Mouse (Mus musculus): Measurements from ENCODE around the gene Bdh1. TPM values are rescaled to one million over a fixed set of nuclear protein-coding genes. Genes with fewer than 3 reads are reported as not detected.

Bdh1 gene
- polyA plus RNA-seq, 1 experiment from 2014 or later = 98.2 TPM

DNA sequence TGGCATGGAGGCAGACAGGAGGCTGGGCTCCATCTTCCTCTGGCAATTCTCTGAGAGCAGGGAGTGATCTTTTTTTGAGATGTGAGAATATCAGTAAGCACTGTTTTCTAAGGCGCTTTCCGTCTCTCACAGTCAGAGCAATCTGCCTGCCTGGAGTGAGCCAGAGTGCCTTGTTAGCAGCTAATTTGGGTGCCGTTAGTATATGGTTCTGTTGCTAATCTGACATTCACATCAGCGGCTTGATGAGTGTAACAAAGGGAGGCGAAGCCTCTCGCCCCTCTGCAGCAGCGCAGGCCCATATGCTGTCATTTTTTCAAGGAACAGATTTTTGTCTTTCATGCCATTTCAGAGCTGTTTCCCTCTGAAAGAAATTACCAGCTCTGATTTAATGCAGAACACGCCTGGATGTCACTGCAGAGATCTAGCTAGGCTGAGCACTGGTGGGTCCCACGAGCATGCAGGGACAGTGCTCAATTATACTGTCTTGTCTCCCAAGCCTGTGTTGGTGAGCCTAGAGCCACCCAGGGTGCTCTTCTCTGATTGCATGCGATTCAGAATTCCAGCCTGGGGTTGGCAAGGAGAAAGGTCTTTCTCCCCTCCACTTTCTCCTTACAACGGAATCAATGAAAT lies 77.7 kb downstream of the Bdh1 start:
- Histone ChIP-seq H3K9me3 (replicated peaks; ENCODE audit: control insufficient read depth, low read length) (no peaks in the 10 kb centered on the region), H3K4me2 (ENCODE audit: low read depth, low read length) (no peak overlapping the region), H3K4me1 (ENCODE audit: control insufficient read depth, insufficient read depth, low read length) (peaks cover 4% of the 10 kb centered on the region; the same call in 1 of the 2 replicates), H3K36me3 (ENCODE audit: control insufficient read depth, insufficient read depth, low read length) (no peaks in the 10 kb centered on the region), H3K4me3 (replicated peaks; ENCODE audit: low read length) (no peak overlapping the region), H3K9ac (ENCODE audit: low read length) (no peak overlapping the region), H3K27ac (ENCODE audit: low read length) (no peak overlapping the region), H3K27me3 (ENCODE audit: control insufficient read depth, insufficient read depth, low read length) (no peaks in the 10 kb centered on the region)
- no peak for ATAC-seq (ENCODE audit: insufficient read depth, low FRiP score)
- WGBS = 73% methylated on average over 11 of the region's 11 CpGs

DNA sequence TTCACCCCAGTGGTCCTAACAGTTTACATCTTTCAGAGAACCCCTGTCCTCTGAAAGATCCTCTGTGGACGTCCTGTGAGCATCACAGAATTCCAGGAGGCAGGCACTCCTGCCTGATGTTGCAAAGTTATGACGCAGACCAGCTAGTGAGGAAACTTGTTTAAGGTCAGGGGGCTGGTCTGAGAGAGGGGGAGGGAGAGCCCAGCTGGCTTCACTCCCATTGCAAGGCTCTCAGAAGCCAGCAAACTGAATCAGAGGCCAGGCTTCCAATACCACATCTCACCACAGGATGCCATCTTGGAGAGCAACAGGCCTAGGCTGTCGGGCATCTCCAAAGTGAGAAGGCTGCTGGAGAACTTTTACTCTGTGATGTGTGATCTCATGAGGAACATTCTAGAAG lies 78.5 kb downstream of the Bdh1 start:
- no peak overlapping the region for H3K4me3 ChIP-seq (replicated peaks; ENCODE audit: low read length)
- no peaks in the 10 kb centered on the region for H3K36me3 ChIP-seq (ENCODE audit: control insufficient read depth, insufficient read depth, low read length)
- no peaks in the 10 kb centered on the region for H3K27me3 ChIP-seq (ENCODE audit: control insufficient read depth, insufficient read depth, low read length)
- no peak overlapping the region for H3K9ac ChIP-seq (ENCODE audit: low read length)
- no peak overlapping the region for H3K27ac ChIP-seq (ENCODE audit: low read length)
- H3K4me2 ChIP-seq (ENCODE audit: low read depth, low read length) = no peak overlapping the region
- ATAC-seq (ENCODE audit: insufficient read depth, low FRiP score) = no peak
- H3K4me1 ChIP-seq (ENCODE audit: control insufficient read depth, insufficient read depth, low read length) = peaks cover 4% of the 10 kb centered on the region; the same call in 1 of the 2 replicates
- WGBS = 56% methylated on average over 3 of the region's 3 CpGs
- H3K9me3 ChIP-seq (replicated peaks; ENCODE audit: control insufficient read depth, low read length) = no peaks in the 10 kb centered on the region

DNA sequence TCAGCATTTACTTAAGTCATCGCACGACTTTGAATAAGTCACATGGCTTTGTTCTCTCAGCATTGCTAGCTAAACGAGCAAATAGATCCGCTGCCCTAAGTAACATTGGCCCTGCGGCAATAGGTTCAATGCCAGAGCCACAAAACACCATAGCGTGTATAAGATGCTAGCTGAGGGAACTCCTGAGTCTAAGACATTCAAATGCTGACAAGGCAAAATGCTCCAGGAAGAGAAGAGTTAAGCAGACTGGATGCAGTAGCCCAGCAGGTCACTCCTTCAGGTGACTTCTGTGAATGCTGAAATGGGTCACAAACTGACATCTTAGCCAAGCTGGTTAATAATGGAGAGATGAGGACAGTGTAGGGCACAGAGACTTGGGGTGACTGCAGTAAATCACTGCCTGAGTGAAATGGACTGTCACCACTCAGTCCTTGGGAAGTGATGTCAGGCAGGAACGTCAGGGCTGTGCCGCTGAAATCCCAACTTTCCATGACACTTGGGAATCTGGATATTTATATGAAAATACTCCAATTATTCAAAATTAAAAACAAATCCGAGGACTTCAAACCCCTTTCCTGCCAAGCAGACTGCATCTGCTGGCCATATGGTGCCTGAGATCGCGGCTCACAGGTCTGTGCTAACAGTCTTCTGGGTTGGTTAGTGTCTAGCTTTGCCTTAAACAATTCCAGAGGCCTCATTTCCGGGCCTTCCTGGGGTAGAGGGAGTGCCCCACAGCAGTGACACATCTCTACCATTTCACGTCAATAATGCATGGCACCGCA lies 79.1 kb downstream of the Bdh1 start:
- Histone ChIP-seq H3K27ac (ENCODE audit: low read length) (no peak overlapping the region), H3K27me3 (ENCODE audit: control insufficient read depth, insufficient read depth, low read length) (no peaks in the 10 kb centered on the region), H3K4me2 (ENCODE audit: low read depth, low read length) (no peak overlapping the region), H3K4me1 (ENCODE audit: control insufficient read depth, insufficient read depth, low read length) (peaks cover 4% of the 10 kb centered on the region; the same call in 1 of the 2 replicates), H3K9me3 (replicated peaks; ENCODE audit: control insufficient read depth, low read length) (no peaks in the 10 kb centered on the region), H3K9ac (ENCODE audit: low read length) (no peak overlapping the region), H3K4me3 (replicated peaks; ENCODE audit: low read length) (no peak overlapping the region), H3K36me3 (ENCODE audit: control insufficient read depth, insufficient read depth, low read length) (no peaks in the 10 kb centered on the region)
- WGBS = 62% methylated on average over 14 of the region's 14 CpGs
- no peak for ATAC-seq (ENCODE audit: insufficient read depth, low FRiP score)

- Histone ChIP-seq H3K27me3 (ENCODE audit: control insufficient read depth, insufficient read depth, low read length) (no peaks in the 10 kb centered on the region), H3K27ac (ENCODE audit: low read length) (no peak overlapping the region), H3K9ac (ENCODE audit: low read length) (no peak overlapping the region), H3K4me2 (ENCODE audit: low read depth, low read length) (no peak overlapping the region), H3K4me1 (ENCODE audit: control insufficient read depth, insufficient read depth, low read length) (peaks cover 4% of the 10 kb centered on the region; the same call in 1 of the 2 replicates), H3K9me3 (replicated peaks; ENCODE audit: control insufficient read depth, low read length) (no peaks in the 10 kb centered on the region), H3K36me3 (ENCODE audit: control insufficient read depth, insufficient read depth, low read length) (no peaks in the 10 kb centered on the region), H3K4me3 (replicated peaks; ENCODE audit: low read length) (no peak overlapping the region)
- WGBS = 67% methylated on average over 14 of the region's 14 CpGs
- ATAC-seq (ENCODE audit: insufficient read depth, low FRiP score) = no peak
Measured at GRCm38 (mm10) chr16:31501751-31502365, 79.8 kb downstream of the Bdh1 start.

- Histone ChIP-seq H3K9me3 (replicated peaks; ENCODE audit: control insufficient read depth, low read length) (no peaks in the 10 kb centered on the region), H3K27ac (ENCODE audit: low read length) (peak overlapping the region; percentile 97), H3K4me1 (ENCODE audit: control insufficient read depth, insufficient read depth, low read length) (peaks cover 23% of the 10 kb centered on the region), H3K27me3 (ENCODE audit: control insufficient read depth, insufficient read depth, low read length) (no peaks in the 10 kb centered on the region), H3K36me3 (ENCODE audit: control insufficient read depth, insufficient read depth, low read length) (no peaks in the 10 kb centered on the region), H3K9ac (ENCODE audit: low read length) (peak overlapping the region; percentile 28; the same call in 1 of the 2 replicates), H3K4me2 (ENCODE audit: low read depth, low read length) (peak overlapping the region; percentile 42), H3K4me3 (replicated peaks; ENCODE audit: low read length) (no peak overlapping the region)
- WGBS = 41% methylated on average over 10 of the region's 10 CpGs
- ATAC-seq (ENCODE audit: insufficient read depth, low FRiP score) = peak; percentile 88
Measured at GRCm38 (mm10) chr16:31506665-31507456, 84.8 kb downstream of the Bdh1 start.

GRCm38 (mm10) chr16:31507457-31507755 lies 85.3 kb downstream of the Bdh1 start:
- H3K27ac ChIP-seq (ENCODE audit: low read length) = peak overlapping the region; percentile 97
- H3K36me3 ChIP-seq (ENCODE audit: control insufficient read depth, insufficient read depth, low read length) = no peaks in the 10 kb centered on the region
- ATAC-seq (ENCODE audit: insufficient read depth, low FRiP score) = peak; percentile 64
- H3K4me2 ChIP-seq (ENCODE audit: low read depth, low read length) = peak overlapping the region; percentile 42
- no peak overlapping the region for H3K9ac ChIP-seq (ENCODE audit: low read length)
- WGBS = 43% methylated on average over 6 of the region's 6 CpGs
- H3K4me3 ChIP-seq (replicated peaks; ENCODE audit: low read length) = no peak overlapping the region
- no peaks in the 10 kb centered on the region for H3K9me3 ChIP-seq (replicated peaks; ENCODE audit: control insufficient read depth, low read length)
- H3K27me3 ChIP-seq (ENCODE audit: control insufficient read depth, insufficient read depth, low read length) = no peaks in the 10 kb centered on the region
- H3K4me1 ChIP-seq (ENCODE audit: control insufficient read depth, insufficient read depth, low read length) = peaks cover 23% of the 10 kb centered on the region

DNA sequence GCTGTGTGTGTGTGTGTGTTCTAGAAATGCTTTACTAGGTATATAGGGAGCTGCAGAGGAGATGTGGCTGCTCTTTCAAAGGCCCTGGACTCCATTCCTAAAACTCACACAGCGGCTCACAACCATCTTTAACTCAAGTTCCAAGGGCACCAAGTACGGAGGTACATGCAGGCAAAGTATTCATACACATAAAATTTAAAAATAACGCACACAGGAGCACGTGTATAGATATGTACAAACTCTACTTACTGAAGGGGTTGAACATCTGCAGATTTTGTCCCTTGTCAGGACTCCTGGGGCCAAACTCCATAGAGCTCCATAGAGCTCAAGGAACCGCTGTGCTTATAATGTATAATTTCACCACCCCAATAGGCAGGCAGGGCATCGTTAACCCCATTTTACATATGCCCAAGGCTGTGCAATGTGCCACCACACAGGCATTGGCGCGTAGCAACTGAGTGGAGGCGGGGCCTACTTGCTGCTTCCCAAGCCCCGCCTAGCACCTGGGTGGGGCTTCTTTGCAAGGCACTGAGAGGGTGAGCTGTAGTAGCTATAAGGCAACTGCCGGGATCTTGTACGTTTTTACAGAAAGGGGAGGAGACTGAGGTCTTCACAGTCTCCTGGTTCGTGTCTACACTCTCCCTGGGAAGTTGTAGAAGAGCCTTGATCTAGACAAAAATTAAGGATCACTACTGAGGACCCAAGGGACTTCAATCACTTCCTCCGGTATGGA lies 85.9 kb downstream of the Bdh1 start:
- 34% methylated on average over 14 of the region's 14 CpGs for WGBS
- ATAC-seq (ENCODE audit: insufficient read depth, low FRiP score) = peak; percentile 52
- H3K4me1 ChIP-seq (ENCODE audit: control insufficient read depth, insufficient read depth, low read length) = peaks cover 23% of the 10 kb centered on the region
- H3K9ac ChIP-seq (ENCODE audit: low read length) = 0 out of 2 replicates have a peak overlapping the region, but pooled peaks have one; percentile 49
- peak overlapping the region; percentile 97 for H3K27ac ChIP-seq (ENCODE audit: low read length)
- no peaks in the 10 kb centered on the region for H3K27me3 ChIP-seq (ENCODE audit: control insufficient read depth, insufficient read depth, low read length)
- no peaks in the 10 kb centered on the region for H3K36me3 ChIP-seq (ENCODE audit: control insufficient read depth, insufficient read depth, low read length)
- peak overlapping the region; percentile 42 for H3K4me2 ChIP-seq (ENCODE audit: low read depth, low read length)
- H3K4me3 ChIP-seq (replicated peaks; ENCODE audit: low read length) = peak overlapping the region; percentile 18; the same call in 1 of the 2 replicates
- H3K9me3 ChIP-seq (replicated peaks; ENCODE audit: control insufficient read depth, low read length) = no peaks in the 10 kb centered on the region
